8 mouse cellular contexts compared by ENCODE assay signal in the genomic region with DNA sequence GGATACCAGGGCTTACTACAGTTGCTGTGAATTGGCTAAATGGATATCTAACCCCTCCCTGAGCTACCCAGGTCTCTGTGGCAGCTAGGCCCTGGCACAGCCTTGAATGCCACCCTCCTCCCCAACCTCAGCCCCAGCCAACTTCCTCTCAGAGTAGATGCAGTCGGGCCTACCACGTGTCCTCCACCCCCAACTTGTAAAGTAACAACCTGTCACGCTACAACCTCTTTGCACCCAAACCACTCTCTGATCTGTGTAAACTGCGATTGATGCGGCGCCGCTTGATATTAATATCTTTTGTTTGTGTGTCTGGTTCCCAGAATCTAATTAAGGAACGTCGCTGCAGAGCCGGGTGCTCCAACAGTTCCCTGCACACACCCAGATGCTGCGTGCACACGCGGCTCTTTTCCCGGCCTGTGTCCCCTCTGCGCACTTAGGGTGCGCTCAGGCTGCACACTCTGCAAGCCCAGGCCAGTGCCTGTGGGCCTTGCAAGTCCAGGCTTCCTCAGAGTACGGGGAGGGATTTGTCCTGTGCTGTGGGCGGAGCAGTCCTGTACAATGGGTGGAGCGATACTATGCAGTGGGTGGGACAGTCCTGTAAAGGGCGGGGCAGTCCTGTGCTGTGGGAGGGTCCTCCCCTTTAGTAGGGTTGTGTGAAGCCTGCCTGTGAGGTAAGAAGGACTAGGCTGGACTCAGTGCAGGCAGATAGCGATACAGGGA. TPM values are rescaled to one million over a fixed set of nuclear protein-coding genes. Genes with fewer than 3 reads are reported as not detected.
DNase-seq lines count a peak whose midpoint lies in the region; ATAC-seq and TF ChIP-seq lines count a peak whose summit lies in the region.

No protein-coding gene starts in this region.

- WGBS in heart, postnatal 0 days, result 27% methylated on average over 21 of the region's 21 CpGs
- WGBS in embryonic facial prominence, embryonic 14.5 days, result 23% methylated on average over 21 of the region's 21 CpGs
- WGBS in intestine, postnatal 0 days, result 31% methylated on average over 21 of the region's 21 CpGs

- TF ChIP-seq EP300 in heart, postnatal 0 days (IDR thresholded peaks at IDR 0.05; ENCODE audit: low read depth), result no peak

- H3K27ac ChIP-seq in heart, postnatal 0 days (ENCODE audit: low read depth), result no peak overlapping the region
- no peak overlapping the region for H3K27ac ChIP-seq in ES-E14 (ENCODE audit: insufficient read depth, low read depth, low read length, poor library complexity, severe bottlenecking)
- H3K27ac ChIP-seq in embryonic facial prominence, embryonic 14.5 days (replicated peaks; ENCODE audit: low read depth, low read length), result no peak overlapping the region
- H3K27ac ChIP-seq in intestine, postnatal 0 days (ENCODE audit: low read depth, low read length), result no peak overlapping the region

- no peak overlapping the region for H3K4me3 ChIP-seq in heart, postnatal 0 days (ENCODE audit: low read depth, low read length)
- peak overlapping the region; percentile 52 to 58 for H3K4me3 ChIP-seq in ES-E14 (ENCODE audit: insufficient read depth in 1 of 2, low read depth in 1 of 2, low read length in 2 of 2, poor library complexity in 1 of 2, severe bottlenecking in 1 of 2)
- H3K4me3 ChIP-seq in embryonic facial prominence, embryonic 14.5 days (ENCODE audit: low read depth, low read length), result no peak overlapping the region
- no peak overlapping the region for H3K4me3 ChIP-seq in intestine, postnatal 0 days (ENCODE audit: low read depth, low read length)

- H3K9ac ChIP-seq in heart, postnatal 0 days (replicated peaks; ENCODE audit: low read depth, low read length), result no peak overlapping the region
- H3K9ac ChIP-seq in ES-E14 (ENCODE audit: insufficient read depth, low read depth, low read length, poor library complexity, severe bottlenecking), result peak overlapping the region; percentile 50; the same call in 1 of the 2 replicates
- H3K9ac ChIP-seq in embryonic facial prominence, embryonic 14.5 days (ENCODE audit: low read depth, low read length), result peak overlapping the region; percentile 20
- H3K9ac ChIP-seq in intestine, postnatal 0 days (ENCODE audit: low read depth, low read length), result no peak overlapping the region

- no peak for TF ChIP-seq CTCF in heart, postnatal 0 days (IDR thresholded peaks at IDR 0.05; ENCODE audit: low read depth)
- no peak for TF ChIP-seq CTCF in intestine, postnatal 0 days (IDR thresholded peaks at IDR 0.05; ENCODE audit: low read depth)

- peak; percentile 52; the same call in 1 of the 2 replicates for ATAC-seq in heart, postnatal 0 days (ENCODE audit: insufficient read depth, low read depth)
- peak; percentile 86 for ATAC-seq in embryonic facial prominence, embryonic 14.5 days (ENCODE audit: low read depth)
- peak; percentile 54 for ATAC-seq in intestine, postnatal 0 days

- intact Hi-C loops in heart, postnatal 36 days (cut with DNase I), result loop anchor here (5.0 to 10.0 kb wide), 2 partner anchors 149 to 352 kb away; no protein-coding TSS in a partner anchor

- H3K27me3 ChIP-seq in heart, postnatal 0 days (ENCODE audit: control insufficient read depth, insufficient read depth, low read length), result peaks cover 53% of the 10 kb centered on the region
- H3K27me3 ChIP-seq in embryonic facial prominence, embryonic 14.5 days (replicated peaks; ENCODE audit: control insufficient read depth, insufficient read depth, low read length), result no peaks in the 10 kb centered on the region
- H3K27me3 ChIP-seq in intestine, postnatal 0 days (replicated peaks; ENCODE audit: control insufficient read depth, insufficient read depth, low read length), result peaks cover 29% of the 10 kb centered on the region

- no peak overlapping the region for H3K4me2 ChIP-seq in heart, postnatal 0 days (ENCODE audit: low read depth, low read length)
- H3K4me2 ChIP-seq in embryonic facial prominence, embryonic 14.5 days (ENCODE audit: low read depth, low read length), result peak overlapping the region; percentile 13; the same call in 1 of the 2 replicates
- peak overlapping the region; percentile 13; the same call in 1 of the 2 replicates for H3K4me2 ChIP-seq in intestine, postnatal 0 days (replicated peaks; ENCODE audit: low read depth)

- DNase-seq in heart, postnatal 0 days (ENCODE audit: low spot score), result no peak
- DNase-seq in heart, postnatal 36 days, result no peak
- peak; percentile 90 for DNase-seq in ES-E14 (ENCODE audit: low read depth, low spot score)
- peak; percentile 87 for DNase-seq in embryonic facial prominence, embryonic 14.5 days (ENCODE audit: low spot score)
- peak; percentile 61 for DNase-seq in neural tube, embryonic 10.5 days (ENCODE audit: extremely low spot score, low spot score)
- DNase-seq in adrenal gland, adult (ENCODE audit: inconsistent age in 2 of 2, low spot score in 1 of 2), result no peak
- no peak for DNase-seq in adrenal gland, adult 18-20 months (ENCODE audit: low spot score in 2 of 2)

- in situ Hi-C loops in ES-E14 (cut with MboI; ENCODE audit: low sequenced_read_pairs in 2 of 2, unreplicated experiment in 2 of 2), result no loop called here

- H3K9me3 ChIP-seq in heart, postnatal 0 days (replicated peaks; ENCODE audit: control insufficient read depth, low read length), result no peaks in the 10 kb centered on the region
- no peaks in the 10 kb centered on the region for H3K9me3 ChIP-seq in ES-E14 (ENCODE audit: control insufficient read depth, insufficient read depth, low read depth, low read length)
- no peaks in the 10 kb centered on the region for H3K9me3 ChIP-seq in embryonic facial prominence, embryonic 14.5 days (ENCODE audit: control insufficient read depth, low read length)
- no peaks in the 10 kb centered on the region for H3K9me3 ChIP-seq in intestine, postnatal 0 days (ENCODE audit: control insufficient read depth)

- H3K36me3 ChIP-seq in heart, postnatal 0 days (replicated peaks; ENCODE audit: control insufficient read depth, insufficient read depth, low read length), result no peaks in the 10 kb centered on the region
- H3K36me3 ChIP-seq in ES-E14 (ENCODE audit: control insufficient read depth, insufficient read depth, low read length, poor library complexity, severe bottlenecking), result no peaks in the 10 kb centered on the region
- no peaks in the 10 kb centered on the region for H3K36me3 ChIP-seq in embryonic facial prominence, embryonic 14.5 days (ENCODE audit: control insufficient read depth, insufficient read depth, low read length)
- no peaks in the 10 kb centered on the region for H3K36me3 ChIP-seq in intestine, postnatal 0 days (ENCODE audit: control insufficient read depth, insufficient read depth)

- H3K4me1 ChIP-seq in heart, postnatal 0 days (ENCODE audit: control insufficient read depth, insufficient read depth), result no peaks in the 10 kb centered on the region
- peaks cover 0 to 14% of the 10 kb centered on the region in 2 experiments; a peak in 1 of 4 replicates for H3K4me1 ChIP-seq in ES-E14 (ENCODE audit: control insufficient read depth in 2 of 2, insufficient read depth in 2 of 2, low read length in 2 of 2, poor library complexity in 1 of 2)
- peaks cover 15% of the 10 kb centered on the region for H3K4me1 ChIP-seq in embryonic facial prominence, embryonic 14.5 days (ENCODE audit: control insufficient read depth, insufficient read depth, low read length)
- no peaks in the 10 kb centered on the region for H3K4me1 ChIP-seq in intestine, postnatal 0 days (replicated peaks; ENCODE audit: control insufficient read depth, insufficient read depth, low read length)

TF ChIP-seq in ES-E14, 5 proteins besides CTCF, POLR2A, EP300 and RAD21:
- TF ChIP-seq HCFC1 (IDR thresholded peaks at IDR 0.05; ENCODE audit: borderline replicate concordance, insufficient read depth, low read length), result no peak
- TF ChIP-seq CHD2 (IDR thresholded peaks at IDR 0.05; ENCODE audit: low read depth, low read length), result no peak
- no peak for TF ChIP-seq MAFK (IDR thresholded peaks at IDR 0.05; ENCODE audit: insufficient read depth, low read depth, low read length)
- TF ChIP-seq ZC3H11A (IDR thresholded peaks at IDR 0.05; ENCODE audit: borderline replicate concordance, low read depth, low read length), result no peak
- TF ChIP-seq ZNF384 (IDR thresholded peaks at IDR 0.05; ENCODE audit: low read depth, low read length), result no peak

RNA-seq across cellular contexts. Expression of a gene that starts 49.4 kb away (rescaled TPM):
- total RNA-seq in heart, postnatal 0 days (2014; rRNA removed; ENCODE audit: low replicate concordance), result 0.85 and 1.3 TPM in 2 replicates
- polyA plus RNA-seq in heart, postnatal 0 days (2015; fragmentation: Nextera tagmentation; extraction: Ambion mirVana), result 1.1 and 1.2 TPM in 2 replicates
- total RNA-seq in heart, postnatal 36 days (2021), result 1 to 10 TPM; 2.4 to 2.8 TPM
- total RNA-seq in ES-E14 (2012; rRNA removed), result 2.1 and 2.2 TPM in 2 replicates
- 5.5 and 5.8 TPM in 2 replicates for polyA plus RNA-seq in embryonic facial prominence, embryonic 14.5 days (2014; fragmentation: Nextera tagmentation; extraction: Ambion mirVana)
- polyA plus RNA-seq in intestine, postnatal 0 days (2015; fragmentation: Nextera tagmentation; extraction: Ambion mirVana), result 12.8 and 13.0 TPM in 2 replicates
- 1 to 10 TPM; 5.0 to 9.9 TPM for total RNA-seq in adrenal gland, adult 18-20 months (2021)

Comparison
In these comparisons a context has a peak if more than half of its experiments do, and no peak if none do; other contexts are left out.
1. DNase-seq: peak in ES-E14 (single experiment), embryonic facial prominence, embryonic 14.5 days (single experiment) and neural tube, embryonic 10.5 days (single experiment); none in heart, postnatal 0 days (single experiment), heart, postnatal 36 days (0 of 2), adrenal gland, adult (0 of 2) and adrenal gland, adult 18-20 months (0 of 2).
2. H3K4me3 ChIP-seq: peak in ES-E14 (2 of 2); none in heart, postnatal 0 days (single experiment), embryonic facial prominence, embryonic 14.5 days (single experiment) and intestine, postnatal 0 days (single experiment).
3. H3K9ac ChIP-seq: peak in ES-E14 (single experiment) and embryonic facial prominence, embryonic 14.5 days (single experiment); none in heart, postnatal 0 days (single experiment) and intestine, postnatal 0 days (single experiment).
4. Peak in every context shown above with its lines, with median percentiles within 50 percentile points of each other: ATAC-seq.